Mouse (Mus musculus) adipocyte (in vitro differentiated cells): ENCODE measurements around the gene Sirt4.
A peak's percentile ranks its signal among the peaks of the same experiment; 100 is the strongest.
"Not testable (repeated sequence)": the region's sequence is repeated elsewhere in the genome, so short reads cannot be mapped to it uniquely, and the experiment has no call there.

Experiments
- DNase-seq: peaks from one replicate; pipeline ENCODE4 v3.0.0-alpha.2; 2016; ENCODE audit warnings: low spot score

Gene Sirt4

DNA sequence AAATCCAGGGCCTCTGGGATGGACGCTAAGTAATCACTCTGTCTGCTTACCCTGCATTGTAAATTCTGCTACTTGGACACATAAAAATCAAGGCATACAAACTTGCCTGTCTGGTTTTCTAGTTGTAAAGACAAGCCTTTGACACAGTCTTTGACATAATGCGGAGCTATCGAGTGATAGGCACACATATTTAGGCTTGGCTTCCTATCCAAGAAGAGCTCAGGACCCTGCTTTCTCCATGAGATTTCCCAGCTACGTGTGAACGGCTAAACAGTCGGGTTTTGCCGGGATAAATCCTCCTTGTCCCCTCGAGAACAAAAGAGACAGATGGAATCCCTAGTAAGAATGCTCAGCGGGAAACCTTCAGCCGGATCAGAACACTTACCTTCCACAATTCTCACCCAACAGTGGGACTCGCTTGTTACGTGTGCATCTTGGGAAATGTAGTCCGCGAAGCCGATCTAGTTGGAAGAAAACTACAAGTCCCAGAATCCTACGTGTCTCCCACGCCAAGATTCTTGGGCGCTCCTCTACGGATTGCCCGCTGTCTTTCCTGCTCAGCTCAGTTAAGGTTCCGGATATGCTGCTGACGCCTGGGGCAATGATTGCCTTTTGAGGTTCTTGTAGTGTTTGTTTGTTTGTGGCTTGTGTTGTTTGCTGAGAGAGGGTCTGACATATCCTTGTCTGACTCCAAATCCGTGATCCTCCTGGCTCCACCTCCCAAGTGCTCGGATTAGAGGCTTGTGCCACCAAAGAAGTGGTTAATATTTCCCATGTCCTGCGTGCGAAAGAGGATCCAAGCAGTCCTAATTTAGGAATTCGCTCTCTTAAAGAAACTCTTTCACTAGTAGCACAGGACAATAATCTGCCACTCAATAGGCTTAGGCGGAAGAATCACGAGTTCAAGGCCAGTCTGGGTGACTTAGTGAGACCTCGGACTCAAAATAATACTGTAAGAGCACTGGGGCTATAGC is at the start of gene Sirt4:
TSS of gene Sirt4 (minus strand) at position 779 of the 974 bp plus-strand sequence.
- DNase-seq = peak; percentile 97

DNA sequence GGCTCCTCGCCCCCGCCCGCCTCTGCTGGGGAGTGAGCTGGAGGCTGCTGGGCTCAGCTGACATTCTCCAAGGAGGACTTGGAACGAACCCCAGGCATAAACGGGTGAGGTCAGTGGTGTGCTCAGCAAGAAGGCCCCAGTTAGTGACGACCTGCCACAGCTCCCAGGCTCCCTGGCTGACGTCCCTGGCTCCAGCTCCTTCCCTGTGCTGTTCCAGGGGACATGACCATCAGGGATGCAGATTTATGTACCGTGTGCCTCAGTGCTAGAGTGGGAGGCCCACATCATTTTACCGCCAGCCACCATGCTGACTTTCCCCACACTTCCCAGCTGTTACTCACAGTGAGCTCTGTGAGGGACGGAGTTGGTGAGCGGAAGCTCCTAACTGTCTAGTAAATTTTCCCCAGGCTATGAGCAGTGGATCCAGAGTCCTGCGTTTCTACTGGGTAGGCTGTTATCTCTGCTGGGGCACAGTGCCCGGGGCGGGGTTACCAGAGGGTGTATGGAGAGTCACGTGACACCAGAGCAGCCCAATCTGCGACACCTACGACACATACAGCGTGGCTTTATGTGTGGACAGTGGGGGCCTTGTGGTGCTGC is 47.2 kb upstream of the Sirt4 start:
- DNase-seq = peak; percentile 90

- no peak for DNase-seq
These were observed 45.9 kb upstream of the Sirt4 start for GRCm38 (mm10) chr5:115530447-115530809.

DNA sequence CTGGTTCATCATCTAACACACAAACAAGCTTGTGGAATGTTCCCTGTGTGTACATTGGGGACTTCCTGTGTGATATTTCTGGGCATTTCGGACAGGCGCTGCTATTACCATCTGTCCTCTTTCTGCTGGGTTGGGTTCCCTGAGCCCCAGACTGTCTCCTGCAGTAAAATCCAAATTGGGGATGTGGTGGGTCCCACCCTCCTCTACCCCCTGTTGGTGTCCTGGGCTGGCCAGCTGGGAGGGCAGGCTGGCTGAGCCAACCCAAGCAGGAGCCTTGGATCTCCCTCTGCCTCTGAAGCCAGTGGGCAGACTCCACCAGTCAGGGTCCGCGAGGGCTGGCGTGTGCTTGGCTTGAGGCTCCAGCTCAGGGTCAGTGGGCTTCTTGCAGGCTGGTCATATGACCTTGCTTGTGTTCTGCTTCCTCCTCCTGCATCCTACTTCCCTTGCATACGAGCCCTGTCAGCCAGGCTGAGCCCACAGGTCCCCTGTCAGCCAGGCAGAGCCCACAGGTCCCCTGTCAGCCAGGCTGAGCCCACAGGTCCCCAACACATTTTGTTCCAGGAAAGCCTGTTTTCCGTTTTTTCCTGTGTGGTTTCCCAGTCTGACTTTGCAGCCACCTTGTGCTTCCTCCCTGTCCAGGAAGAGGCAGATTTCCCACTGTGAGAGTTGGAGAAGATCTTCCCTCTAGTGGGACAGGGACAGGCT is 45.4 kb upstream of the Sirt4 start:
- DNase-seq = no peak

- no peak for DNase-seq
These were observed 44.8 kb upstream of the Sirt4 start for GRCm38 (mm10) chr5:115529364-115529741.

GRCm38 (mm10) chr5:115528128-115528527 is 43.6 kb upstream of the Sirt4 start:
- no peak for DNase-seq

DNA sequence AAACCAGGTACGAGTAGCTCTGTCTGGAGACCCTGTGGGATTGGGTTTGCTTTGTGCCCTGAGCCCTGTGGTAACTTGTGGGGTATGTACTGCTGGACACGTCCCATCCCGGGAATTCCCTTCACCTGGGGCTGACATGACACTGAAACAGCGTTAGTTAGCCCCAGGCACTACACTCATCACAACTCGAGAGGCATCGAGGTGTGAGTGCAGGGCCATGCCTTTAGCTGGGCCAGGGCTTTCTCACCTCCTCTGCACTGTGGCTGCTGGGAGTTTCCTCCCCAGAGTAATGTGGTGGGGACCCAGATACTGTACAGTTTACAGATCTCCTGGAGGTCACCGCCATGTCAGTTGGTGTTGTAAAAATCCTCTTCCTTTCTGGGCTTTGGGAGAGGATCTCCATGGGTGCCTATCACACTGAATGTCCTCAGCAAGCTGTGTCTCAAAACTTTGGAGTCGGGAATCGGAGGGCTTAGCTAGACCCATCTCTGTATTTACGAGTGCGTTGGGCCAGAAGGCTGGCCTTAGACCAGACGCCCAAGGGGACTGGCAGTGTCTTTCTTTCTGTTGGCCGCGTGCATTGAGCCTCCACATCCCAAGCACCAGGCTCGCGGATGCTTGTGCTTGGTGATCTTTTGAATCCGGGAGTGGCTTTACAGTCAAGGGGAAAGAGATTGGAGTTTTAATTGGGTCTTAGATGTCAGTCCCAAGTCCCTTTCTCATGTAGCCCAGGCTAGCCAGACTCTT is 42.1 kb upstream of the Sirt4 start:
- DNase-seq = no peak

DNA sequence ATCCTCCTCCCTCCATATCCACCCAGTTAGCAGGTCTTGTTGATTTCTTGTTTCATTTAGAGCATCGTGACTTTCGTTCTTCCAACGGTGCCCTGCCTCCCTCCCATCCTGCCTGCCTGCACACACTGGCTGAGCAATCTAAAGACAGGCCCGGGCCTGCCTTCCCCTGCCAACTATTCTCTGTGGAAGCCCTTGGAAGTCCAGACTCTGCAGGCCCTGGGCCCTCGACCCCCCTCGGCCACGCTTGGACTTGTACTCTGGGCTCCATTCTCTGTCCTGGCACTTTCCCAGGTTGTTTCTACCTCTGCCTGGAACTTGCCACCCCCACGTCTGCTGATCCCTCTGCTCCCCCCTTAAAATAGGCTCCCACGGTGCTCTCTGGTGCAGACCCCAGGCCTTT is 41.4 kb upstream of the Sirt4 start:
- DNase-seq = no peak

GRCm38 (mm10) chr5:115525416-115525815 is 40.9 kb upstream of the Sirt4 start:
- no peak for DNase-seq

GRCm38 (mm10) chr5:115524471-115524870 is 39.9 kb upstream of the Sirt4 start:
- no peak for DNase-seq

DNA sequence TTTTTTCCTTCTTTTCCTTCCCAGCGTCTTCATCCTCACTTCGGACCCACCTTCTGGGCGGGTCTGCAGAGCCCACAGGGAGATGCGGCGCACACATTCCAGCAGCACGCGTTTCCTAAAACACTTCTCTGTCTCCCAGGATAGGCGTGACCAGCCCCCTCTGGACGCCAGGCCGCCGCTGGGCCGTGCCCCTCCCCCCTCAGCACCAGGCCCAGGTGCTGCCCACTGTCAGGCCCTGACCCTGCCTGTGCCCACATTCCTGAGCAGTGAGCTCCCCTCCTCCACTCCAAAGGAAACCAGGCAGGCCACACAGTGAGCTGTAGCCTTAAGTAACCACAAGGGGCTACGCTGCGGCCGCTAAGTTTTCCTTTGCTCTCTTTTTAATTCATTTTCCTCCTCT is 39.4 kb upstream of the Sirt4 start:
- DNase-seq = no peak

- no peak for DNase-seq
These were observed 38.5 kb upstream of the Sirt4 start for GRCm38 (mm10) chr5:115522981-115523499.

GRCm38 (mm10) chr5:115522531-115522930 is 38.0 kb upstream of the Sirt4 start:
- no peak for DNase-seq

- DNase-seq = no peak
These were observed 37.3 kb upstream of the Sirt4 start for GRCm38 (mm10) chr5:115521553-115522461.

GRCm38 (mm10) chr5:115520325-115520869 is 35.9 kb upstream of the Sirt4 start:
- DNase-seq = no peak

DNA sequence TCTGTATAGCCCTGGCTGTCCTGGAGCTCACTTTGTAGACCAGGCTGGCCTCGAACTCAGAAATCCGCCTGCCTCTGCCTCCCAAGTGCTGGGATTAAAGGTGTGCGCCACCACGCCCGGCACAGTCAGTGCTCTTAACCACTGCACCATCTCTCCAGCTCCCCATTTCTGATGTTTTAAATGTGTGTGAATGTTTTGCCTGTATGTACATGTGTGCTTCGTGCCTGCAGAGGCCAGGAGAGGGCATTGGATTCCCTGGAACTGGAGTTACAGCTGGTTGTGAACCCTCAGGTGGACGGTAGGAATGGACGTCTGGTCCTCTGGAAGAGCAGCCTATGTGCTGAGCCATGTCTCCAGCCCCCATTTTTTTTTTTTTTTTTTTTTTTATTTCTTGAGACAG is 33.7 kb upstream of the Sirt4 start:
- DNase-seq = not testable (repeated sequence)

- no peak for DNase-seq
These were observed 33.0 kb upstream of the Sirt4 start for GRCm38 (mm10) chr5:115517501-115517900.

DNA sequence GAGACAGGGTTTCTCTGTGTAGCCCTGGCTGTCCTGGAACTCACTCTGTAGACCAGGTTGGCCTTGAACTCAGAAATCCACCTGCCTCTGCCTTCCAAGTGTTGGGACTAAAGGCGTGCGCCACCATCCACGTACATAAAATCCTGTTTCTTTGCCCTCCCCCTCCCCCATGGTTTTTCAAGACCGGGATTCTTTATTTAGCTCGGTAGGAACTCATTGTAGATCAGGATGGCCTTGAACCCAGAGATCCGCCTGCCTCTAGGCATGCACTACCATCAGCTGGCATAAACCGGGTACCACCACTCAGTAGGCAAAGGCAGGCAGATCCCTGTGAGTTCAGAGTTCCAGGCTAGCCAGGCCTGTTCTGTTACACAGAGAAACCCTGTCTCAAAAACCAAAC is 32.4 kb upstream of the Sirt4 start:
- DNase-seq = no peak

- DNase-seq = no peak
These were observed 31.8 kb upstream of the Sirt4 start for GRCm38 (mm10) chr5:115516081-115516907.
